Mouse (Mus musculus) adrenal gland, adult (tissue): Measurements from ENCODE around the gene Wdr4.
A peak's percentile ranks its signal among the peaks of the same experiment; 100 is the strongest.
"Not testable (repeated sequence)": the region's sequence is repeated elsewhere in the genome, so short reads cannot be mapped to it uniquely, and the experiment has no call there.

Source experiments
- DNase-seq, 2 experiments: peaks; one replicate each; pipeline ENCODE4 v3.0.0; 2022 to 2023; ENCODE audit warnings: low spot score in 1 of 2; ENCODE audit not compliant: inconsistent age in 2 of 2

Wdr4 gene

DNA sequence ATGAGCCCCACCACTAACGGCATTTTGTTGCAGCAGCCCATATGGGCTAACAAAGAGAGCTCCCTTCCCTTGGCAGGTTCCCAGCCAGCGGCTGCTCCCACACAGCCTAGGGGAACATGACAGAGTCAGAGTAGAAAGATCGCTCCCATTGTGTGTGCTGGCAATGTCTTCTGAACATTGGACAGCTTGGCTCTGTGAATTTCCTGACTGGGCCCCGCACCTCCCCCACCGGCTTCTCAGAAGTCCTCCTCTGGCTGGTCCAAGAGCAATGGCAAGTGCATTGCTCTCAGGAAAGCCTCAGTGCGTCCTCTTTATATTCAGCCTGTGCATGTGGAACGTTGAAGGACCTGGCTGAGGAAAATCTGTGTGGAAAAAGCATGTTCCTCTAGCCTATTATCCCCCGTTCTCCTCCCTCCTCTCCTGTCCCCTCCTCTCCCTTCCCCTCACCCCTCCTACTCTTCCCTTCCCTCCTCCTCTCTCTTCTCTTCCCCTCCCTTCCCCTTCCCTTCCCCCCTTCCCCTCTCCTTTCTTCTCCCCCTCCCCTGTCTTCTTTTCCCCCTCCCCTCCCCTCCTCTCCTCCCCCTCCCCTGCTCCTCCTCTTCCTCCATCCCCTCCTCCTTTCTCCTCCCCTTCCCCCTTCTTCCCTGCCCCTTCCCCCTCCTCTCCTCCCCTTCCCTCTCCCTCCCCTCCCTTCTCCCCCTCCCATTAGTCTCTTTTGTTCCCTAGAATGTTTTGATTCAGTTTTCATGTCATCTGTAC, 16.3 kb upstream of the Wdr4 start:
- DNase-seq: peak; percentile 31 to 52

DNA sequence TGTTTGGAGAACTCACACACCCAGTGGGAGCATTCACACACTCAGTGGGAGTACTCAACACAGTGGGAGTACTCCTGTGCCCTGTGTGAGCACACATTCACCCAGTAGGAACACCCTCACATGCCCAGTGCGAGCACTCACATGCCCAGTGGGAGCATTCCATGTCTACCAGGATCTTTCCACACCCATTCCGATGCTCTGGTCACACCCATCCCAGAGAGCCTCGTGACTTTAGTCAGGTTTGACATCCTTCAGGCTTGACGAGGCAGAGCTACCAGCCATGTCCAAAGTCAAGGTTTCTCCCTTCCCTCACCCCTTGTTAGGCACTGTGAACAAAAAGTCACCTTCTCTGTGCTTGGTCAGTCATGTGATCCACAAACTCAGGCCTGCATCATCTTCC, 15.6 kb upstream of the Wdr4 start:
- DNase-seq: no peak

DNA sequence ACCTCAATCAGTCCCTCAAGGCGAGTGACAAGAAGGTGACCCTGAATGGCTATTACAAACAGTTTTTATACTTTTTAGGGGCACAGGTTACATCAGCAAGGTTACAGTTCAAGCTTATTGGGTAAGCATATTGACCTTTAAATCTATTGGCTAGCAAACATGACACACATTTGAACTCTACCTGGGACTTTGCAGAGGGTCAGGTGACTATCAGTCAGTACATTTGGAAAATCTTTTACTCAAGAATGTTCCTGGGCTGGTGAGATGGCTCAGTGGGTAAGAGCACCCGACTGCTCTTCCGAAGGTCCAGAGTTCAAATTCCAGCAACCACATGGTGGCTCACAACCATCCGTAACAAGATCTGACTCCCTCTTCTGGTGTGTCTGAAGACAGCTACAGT, 12.6 kb upstream of the Wdr4 start:
- DNase-seq: not testable (repeated sequence)

DNA sequence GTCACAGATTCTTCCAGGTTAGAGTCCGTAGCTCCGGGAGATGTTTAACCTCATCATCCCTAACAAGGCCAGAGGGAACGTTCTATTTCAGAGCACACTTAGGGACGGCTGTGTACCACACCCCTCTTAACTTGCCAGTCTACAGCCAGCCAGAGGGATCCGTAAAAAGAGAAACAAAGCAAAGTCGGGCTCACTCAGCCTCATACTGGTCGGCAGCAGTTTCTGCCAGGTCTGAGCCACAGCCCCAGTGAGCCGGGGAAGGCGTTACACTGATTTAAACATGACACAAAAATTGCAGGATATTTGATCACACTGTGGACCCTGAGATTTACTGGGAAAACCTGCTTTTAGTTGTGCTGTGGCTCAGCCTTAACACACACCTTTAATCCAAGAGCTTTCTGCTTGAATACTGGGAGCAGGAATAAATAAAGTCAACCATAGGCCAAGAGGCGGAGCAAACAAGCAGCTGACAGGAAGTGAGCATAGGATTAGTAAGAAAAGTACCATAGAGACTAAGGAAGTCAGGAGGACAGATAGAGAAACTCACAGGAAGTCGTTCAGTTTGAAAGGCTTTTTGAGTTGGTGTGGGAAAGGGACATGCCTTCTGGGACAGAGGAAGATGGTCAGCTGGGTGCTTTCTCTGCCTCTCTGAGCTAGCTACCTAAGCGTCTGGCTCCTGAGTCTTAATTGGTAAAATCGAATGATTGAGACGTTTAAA, 11.8 kb upstream of the Wdr4 start:
- DNase-seq: no peak

DNA sequence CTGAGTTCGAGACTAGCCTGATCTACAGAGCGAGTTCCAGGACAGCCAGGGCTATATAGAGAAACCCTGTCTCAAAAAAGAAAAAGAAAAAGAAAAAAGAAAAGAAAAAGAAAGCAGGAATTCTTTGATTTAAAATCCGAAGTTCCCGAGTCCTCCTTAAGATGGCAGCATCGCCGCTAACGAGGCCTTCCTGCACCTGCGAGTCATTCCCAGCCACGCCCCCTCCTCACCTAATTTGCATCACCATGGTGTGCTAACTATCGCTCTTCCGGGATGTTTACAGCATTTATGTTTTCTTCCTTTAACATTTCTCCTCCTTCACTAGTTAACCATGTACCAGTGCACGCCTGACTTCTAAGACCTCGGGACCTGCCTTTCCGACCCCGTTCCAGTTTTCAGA, 9.5 kb upstream of the Wdr4 start:
- peak in 1 of 2 experiments; percentile 50 for DNase-seq

DNA sequence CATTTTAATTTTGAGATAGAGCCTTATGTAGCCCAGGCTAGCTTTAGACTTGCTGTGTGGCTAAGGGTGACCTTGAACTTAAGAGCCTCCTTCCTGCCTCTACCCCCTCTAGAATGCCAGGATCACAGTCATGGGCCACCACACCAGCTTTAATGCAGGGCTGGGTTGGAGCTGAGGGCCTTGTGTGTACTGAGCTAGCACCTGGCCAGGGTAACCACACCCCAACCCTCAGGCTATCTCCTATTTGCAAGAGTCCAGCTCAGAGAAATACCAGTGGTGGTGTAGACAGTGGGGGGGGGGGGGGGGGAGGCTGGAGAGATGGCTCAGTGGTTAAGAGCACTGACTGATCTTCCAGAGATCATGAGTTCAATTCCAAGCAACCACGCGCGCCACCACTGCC, 6.0 kb upstream of the Wdr4 start:
- no peak for DNase-seq

DNA sequence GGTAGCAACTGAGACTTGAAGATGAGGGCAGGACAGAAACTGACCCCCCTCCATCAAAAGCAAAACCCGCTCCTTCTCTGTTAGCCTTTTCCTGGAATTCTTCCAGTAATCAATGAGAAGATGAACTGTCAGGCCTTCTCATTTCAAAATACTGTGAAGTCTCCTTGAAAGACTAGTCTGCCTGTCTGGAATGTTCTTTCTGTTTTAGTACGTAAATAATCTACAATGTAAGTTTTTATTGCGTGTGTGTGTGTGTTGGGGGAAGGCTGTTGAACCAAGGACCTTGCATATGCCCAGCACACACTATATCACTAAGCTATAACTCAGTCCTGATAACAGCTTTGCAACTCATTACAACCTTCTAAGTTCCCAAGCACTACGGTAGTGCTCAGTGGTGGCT, 5.3 kb upstream of the Wdr4 start:
- no peak for DNase-seq

DNA sequence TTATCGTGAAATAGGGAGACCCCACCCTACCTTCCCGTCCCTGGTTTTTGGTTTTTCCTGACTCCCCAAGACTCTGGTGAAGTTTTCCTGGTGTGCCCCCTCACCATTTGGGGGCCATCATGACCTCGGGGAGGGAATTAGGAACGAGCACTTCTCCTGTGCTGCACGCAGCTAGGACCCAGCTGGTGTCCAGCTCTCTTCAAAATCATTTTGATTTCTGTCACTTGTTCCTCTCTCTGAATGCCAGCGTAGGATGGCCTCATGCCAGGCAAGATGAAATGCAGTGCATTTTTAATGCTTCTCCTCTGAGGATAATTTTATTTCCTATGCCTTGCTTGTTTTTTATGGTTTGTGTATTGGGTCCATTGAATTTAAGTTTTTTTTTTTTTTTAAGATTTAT, 2.2 kb upstream of the Wdr4 start:
- no peak for DNase-seq

DNA sequence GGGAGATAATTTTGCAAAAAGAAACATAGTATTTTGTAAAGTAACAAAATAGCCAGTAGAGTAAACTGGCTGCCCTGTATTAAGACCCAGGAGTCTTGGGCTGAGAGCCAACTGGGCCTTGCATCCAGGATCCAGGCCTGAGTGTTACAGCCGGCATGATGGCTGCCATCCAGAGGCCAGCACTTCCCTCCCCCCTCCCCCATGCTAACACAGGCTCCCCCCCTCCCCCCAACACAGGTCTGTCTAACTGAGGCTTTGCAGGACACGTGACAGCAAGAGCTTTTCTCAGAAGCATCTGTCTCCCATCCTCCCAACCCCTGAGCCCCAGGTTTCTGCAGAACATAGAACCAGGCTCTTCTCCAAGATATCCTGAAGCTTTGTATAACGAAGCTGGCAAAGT, 1.1 kb upstream of the Wdr4 start:
- DNase-seq: peak; percentile 39 to 74

DNA sequence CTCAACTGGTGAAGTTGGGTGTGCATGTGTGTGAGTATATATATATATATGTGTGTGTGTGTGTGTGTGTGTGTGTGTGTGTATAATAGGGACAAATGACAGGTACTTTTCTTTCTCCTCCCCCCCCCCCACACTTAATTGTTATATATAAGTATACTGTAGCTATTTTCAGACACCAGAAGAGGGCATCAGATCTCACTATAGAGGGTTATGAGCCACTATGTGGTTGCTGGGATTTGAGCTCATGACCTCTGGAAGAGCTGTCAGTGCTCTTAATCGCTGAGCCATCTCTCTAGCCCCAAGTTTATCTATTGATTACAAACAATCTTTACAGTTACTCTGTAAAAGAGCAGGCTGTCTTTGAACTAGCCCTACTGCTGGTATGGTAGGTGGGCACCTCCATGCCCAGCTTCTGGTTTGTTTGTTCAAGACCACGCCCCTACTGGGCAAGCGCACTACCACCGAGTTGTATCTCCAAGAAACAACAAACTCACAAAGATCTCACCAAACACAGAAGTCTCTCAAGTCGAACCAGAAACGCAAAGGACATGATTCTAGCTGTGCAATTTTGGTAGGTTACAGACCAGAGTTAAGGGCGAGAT, 335 bp downstream of the Wdr4 start:
- DNase-seq: no peak

DNA sequence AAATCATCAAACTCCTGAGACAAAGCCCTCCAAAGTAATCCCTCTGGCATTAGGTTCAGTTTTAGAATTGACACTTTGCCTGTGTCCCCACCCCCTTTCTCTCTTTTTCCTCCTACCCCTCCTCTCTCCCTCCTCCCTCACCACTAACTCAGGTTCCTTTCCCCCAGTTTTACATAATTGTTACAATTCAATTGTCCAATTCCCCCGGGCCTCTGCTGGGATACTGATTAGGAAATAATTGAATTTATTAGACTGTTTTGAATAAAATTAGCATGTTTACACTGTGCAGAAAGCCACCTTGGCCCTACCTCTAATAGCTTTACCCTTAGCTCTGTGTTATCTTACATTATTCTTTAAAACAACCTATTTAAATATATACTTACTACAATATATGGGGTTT, 5.1 kb downstream of the Wdr4 start:
- peak in 1 of 2 experiments; percentile 43 for DNase-seq

DNA sequence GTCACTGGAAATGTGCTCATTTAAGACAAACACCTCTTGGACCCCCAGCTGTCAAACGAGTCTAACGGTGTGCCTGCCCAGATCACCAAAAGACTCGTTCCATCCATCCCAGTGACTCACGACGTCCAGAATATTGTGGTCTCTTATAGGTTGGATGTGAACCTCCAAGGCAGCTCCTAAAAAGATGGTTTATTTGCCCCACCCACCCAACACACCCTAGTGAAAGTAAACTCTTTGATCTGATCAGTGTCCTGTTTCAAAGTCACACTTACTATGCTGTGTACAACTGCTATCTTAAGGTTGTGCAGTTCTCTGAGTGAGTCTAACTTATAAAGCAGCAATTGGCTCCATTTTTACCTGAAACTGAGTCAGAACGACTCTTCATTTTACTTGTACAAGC, 7.2 kb downstream of the Wdr4 start:
- no peak for DNase-seq

DNA sequence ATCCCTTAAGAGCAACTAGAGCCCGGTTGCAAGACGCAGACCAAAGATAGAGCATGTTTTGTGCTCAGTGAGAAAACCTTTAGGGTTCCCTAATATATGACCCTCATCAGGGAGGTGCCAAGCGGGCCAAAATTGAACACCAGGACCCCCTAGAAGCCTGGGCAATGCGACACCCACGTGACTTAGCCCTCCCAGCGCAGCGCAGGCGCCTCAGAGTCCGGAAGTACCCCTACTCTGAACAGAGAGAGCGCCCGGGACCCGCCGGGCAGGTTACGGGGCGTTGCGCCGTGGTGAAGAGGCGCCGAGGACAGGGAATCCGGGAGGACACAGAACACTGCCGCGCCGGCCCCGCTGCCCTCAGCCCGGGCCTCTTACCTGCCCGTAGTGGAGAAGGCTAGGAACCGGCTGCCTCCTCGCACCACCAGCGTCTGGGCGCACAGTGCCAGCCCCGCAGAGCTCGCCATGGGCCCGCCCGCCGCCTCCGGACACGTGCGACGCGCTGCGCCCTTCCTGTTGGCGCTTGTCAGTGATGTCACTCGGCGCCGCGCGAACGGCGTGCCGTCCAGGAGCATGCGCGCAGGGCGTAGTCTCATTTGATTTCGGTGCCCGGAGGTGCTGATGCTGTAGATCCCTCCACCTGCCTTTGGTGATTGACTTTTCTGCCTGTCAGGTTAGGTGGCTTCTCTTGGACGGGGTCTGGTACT, 7.8 kb downstream of the Wdr4 start:
- peak; percentile 90 to 94 for DNase-seq

DNA sequence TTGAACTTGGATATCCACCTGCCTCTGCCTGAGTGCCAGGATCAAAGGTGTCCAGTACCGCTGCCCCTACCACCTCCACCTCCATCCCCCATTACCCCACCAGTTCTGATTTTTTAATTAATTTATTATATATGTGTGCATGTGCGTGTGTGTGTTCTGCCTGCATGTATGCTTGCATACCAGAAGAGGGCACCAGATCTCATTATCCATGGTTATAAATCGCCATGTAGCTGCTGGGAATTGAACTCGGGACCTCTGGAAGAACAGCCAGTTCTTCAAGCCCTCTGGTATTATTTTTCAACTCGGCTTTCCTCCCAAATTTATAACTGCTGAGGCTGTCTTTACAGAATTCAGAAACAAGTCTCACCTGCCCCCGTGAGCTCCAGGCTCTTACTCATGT, 8.8 kb downstream of the Wdr4 start:
- DNase-seq: no peak

DNA sequence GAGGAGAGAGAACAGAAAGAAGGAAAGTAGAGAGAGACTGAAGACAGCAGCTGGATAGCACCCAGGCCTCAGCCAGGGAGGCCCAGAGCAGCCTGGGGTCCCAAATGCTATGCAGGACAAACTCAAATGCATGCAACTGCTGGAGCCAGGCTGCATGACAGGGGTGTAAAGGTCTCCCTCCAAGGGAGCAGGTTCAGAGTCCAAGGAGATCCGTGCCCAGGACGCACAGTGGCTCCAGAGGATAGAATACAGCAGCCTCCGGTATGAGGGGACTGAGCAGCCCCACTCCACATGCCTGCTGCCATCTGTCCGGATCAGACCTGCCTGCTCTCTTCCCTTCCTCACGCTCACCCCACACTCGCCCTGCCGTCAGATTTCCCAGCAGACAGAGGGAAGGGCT, 13.5 kb downstream of the Wdr4 start:
- DNase-seq: no peak

DNA sequence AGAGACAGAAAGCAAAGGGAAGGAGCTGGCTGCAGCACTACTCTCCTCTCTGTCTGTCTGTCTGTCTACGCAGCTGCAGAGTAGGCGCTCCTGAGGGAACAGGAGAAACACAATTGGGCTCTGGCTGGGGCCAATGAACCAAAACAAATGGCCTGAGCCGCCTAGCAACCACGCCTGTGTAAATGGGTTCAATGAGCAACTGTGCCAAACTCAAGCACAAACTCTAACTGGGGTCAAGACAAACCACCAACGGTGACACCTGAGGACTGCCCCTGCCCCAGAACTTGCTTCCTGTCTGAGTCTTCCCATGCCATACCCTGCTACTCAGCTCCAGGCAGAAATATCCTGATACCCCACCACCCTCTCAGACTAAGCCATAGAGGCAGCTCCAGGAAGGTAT, 14.8 kb downstream of the Wdr4 start:
- no peak for DNase-seq

DNA sequence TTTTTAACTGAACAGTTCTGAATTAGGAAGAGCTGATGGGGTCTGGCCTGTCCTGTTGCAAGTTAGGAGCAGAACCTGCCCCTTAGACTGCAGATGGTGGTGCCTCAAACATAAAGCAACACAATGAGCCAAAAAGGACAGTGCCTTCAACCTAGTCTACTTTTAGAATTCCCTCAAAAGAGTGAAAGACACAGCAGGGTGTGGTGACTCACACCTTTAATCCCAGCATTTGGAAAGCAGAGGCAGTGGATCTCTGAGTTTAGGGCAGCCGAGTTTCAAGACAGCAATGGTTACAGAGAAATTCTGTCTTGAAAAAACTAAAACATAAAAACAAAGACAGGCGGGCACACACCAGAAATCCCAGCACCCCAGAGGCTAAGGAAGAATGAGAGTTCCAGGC, 15.8 kb downstream of the Wdr4 start:
- DNase-seq: no peak

DNA sequence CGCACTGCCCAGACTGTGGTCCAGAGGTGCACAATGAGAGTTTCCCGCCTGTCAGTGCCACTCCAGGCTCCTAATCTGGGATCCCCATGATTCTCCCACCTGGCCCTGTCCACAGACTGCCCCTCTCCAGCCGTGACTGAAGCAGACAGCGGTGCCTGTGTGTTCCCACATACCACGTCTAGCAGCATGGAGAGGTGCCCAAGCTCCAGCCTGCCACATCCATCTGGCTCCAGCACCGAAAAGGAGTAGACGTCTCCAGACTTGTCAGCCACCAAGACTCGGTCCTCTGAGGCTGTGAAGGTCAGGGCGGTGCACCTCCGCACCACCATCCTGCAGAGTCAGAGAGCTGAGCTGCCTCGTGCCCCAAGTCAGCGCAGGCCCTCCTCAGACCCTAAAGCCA, 16.4 kb downstream of the Wdr4 start:
- no peak for DNase-seq

DNA sequence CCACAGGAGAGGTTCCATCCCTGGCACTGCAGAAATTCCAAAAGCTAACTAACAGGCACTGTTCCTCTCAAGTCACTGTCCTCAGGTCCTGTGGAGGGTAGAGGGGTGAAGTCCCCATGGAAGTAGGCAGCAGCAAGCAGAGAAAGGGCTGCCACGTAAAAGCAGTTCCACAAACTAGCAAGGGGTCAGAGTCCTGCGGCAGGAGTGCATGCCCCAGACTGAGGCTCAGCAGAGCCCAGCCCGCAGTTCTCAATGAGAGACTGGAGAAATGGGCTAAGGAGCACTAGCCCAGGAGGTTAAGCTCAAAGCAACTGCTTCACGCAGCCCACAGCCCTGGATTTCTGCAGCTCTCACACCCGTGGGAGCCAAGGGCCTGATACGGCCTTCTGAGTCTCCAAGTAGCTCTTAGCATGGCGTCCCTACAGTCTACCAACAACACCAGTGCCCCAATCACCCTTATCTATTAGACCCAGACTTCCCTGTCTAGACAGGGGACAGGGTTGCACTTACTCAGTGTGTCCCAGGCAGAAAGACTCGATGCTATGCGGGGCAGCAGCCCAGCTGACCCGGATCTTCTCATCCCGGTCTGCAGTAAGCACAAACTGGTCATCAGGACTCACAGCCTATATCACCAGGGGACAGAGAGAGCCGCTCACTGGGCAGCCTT, 17.4 kb downstream of the Wdr4 start:
- no peak for DNase-seq

DNA sequence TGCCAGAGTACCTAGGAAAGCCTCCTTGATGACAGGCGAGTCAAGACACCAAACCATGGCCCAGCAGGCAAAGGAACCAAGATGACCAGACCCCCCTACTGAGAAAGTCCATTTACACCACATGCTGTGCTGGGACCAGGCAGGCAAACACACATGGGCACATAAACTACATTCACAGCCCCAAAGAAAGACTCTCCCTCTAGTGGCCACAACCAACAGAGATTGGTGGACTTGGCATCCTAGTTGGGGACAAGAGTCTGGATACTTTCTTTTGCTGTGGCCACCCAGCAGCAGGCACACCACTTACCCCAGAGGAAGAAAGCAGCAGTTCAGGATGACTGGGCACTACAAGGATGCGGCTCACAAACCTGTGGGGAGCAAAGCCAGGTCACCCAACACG, 18.9 kb downstream of the Wdr4 start:
- DNase-seq: no peak

DNA sequence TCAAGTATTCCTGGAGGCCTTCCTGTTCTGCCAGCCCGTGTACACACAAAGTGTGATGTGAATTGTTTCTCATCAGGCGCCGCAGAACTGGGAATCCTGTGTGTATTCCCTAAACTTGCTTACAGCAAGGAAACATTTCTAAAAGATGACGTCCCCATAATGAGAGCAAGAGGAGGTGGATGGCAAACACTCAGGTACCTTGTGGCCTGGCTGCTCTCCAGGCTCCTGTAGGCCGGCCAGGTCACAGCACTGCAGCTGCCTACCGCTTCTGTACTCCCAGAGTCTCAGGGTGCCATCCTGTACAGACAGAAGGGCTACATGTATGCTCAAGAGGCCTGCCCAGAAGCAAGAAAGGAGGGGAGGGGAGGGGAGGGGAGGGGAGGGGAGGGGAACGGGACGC, 19.4 kb downstream of the Wdr4 start:
- no peak for DNase-seq
